Mouse (Mus musculus) liver, embryonic 15.5 days (tissue): ENCODE measurements around the gene Ppp5c. TPM values are rescaled to one million over a fixed set of nuclear protein-coding genes. Genes with fewer than 3 reads are reported as not detected.

Source experiments
- ATAC-seq: fragments of 200-750 bp; cut with Nextera tagmentation; 2 replicates; pipeline ENCODE4 v1.8.0; 2017; ENCODE audit warnings: moderate number of reproducible peaks, mild to moderate bottlenecking, moderate library complexity; ENCODE audit not compliant: insufficient read depth
- H3K27ac ChIP-seq: fragments of 300-500 bp; sonication (generic); replicated peaks from 2 replicates; pipeline ENCODE4 v1.5.1; 2015; ENCODE audit warnings: mild to moderate bottlenecking, inconsistent platforms
- H3K27me3 ChIP-seq: fragments of 300-500 bp; sonication (generic); 2 replicates; pipeline ENCODE4 v1.6.1; 2015; ENCODE audit warnings: mild to moderate bottlenecking, inconsistent platforms
- H3K36me3 ChIP-seq: fragments of 300-500 bp; sonication (generic); replicated peaks from 2 replicates; pipeline ENCODE4 v1.6.1; 2015; ENCODE audit warnings: moderate library complexity, mild to moderate bottlenecking, inconsistent platforms
- H3K4me1 ChIP-seq: fragments of 300-500 bp; sonication (generic); replicated peaks from 2 replicates; pipeline ENCODE4 v1.6.1; 2015; ENCODE audit warnings: inconsistent platforms
- H3K4me2 ChIP-seq: fragments of 300-500 bp; sonication (generic); 2 replicates; pipeline ENCODE4 v1.6.1; 2015; ENCODE audit warnings: moderate library complexity, mild to moderate bottlenecking, inconsistent platforms
- H3K4me3 ChIP-seq: fragments of 300-500 bp; sonication (generic); replicated peaks from 2 replicates; pipeline ENCODE4 v1.5.1; 2015; ENCODE audit warnings: mild to moderate bottlenecking, inconsistent platforms
- H3K9ac ChIP-seq: fragments of 300-500 bp; sonication (generic); 2 replicates; pipeline ENCODE4 v1.6.1; 2015; ENCODE audit warnings: moderate library complexity, mild to moderate bottlenecking, inconsistent platforms
- H3K9me3 ChIP-seq: fragments of 300-500 bp; sonication (generic); replicated peaks from 2 replicates; pipeline ENCODE4 v1.6.1; 2016; ENCODE audit warnings: inconsistent platforms
- WGBS: fragments of 180-500 bp; shearing (Covaris S2); methylation state at CpG from one replicate; pipeline ENCODE4 v1.1.7; 2015; ENCODE audit warnings: mixed read lengths; ENCODE audit not compliant: insufficient replicate concordance; 5-methylcytosine and 5-hydroxymethylcytosine counted together
- polyA plus RNA-seq: library from polyadenylated mRNA; unstranded; fragments of >200 nt; fragmentation: Nextera tagmentation; extraction: Ambion mirVana; gene quantifications from 2 replicates; pipeline ENCODE4 v1.2.1, GENCODE M21; 2015

Ppp5c gene
- polyA plus RNA-seq, 1 experiment from 2014 or later: 43.2 TPM

DNA sequence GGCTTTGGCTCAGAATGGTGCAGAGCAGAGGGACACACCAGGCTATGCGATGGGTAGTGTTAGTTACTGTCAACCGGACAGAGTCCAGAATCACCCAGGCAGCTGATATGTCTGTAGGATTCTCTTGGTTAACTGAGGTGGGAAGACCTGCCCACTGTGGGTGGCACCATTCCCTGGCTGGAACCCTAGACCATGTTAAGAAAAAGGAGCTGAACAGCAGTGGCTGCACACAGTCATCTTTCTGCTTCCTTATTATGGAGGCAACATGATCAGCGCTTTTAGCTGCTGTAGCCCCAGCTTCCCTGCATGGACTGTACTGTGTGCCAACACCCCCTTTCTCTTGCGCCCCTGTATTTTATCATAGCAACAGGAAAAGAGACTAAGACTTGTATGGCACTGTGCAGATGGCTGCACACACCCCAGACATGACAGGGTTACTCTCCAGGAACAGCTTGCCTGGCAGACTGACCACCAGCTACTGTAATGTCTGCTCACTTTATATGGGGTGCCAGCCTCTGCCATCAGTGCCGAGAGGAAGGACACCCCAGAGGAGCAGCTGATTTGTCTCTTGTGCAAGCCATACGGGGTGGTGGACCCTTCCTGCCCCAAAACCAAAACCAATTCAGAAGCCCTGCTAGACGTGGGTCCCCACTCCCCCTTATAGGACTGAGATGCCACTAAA lies 15.7 kb downstream of the Ppp5c start:
- 76% methylated on average over 7 of the region's 7 CpGs for WGBS
- no peaks in the 10 kb centered on the region for H3K9me3 ChIP-seq

DNA sequence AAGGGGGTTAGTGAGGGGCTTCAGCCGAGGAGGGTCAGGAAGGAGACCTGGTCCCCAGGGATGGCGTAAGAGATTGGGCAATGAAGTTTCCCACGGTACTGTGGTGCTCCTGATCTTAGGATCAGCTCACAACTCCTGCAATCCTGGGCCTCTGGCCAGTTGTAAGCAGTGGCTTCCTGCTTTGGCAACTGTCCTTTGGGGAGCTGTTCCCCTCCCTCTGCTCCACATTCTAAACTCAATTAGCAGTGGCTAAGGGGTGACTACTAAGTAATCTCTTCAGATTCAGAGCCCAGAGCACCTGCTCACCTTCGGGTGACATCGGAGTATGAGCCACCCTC lies 17.7 kb downstream of the Ppp5c start:
- ATAC-seq: no peak
- H3K4me3 ChIP-seq: no peak overlapping the region
- H3K36me3 ChIP-seq: peaks cover 98% of the 10 kb centered on the region
- no peaks in the 10 kb centered on the region for H3K27me3 ChIP-seq
- WGBS: 75% methylated on average over 5 of the region's 5 CpGs
- no peaks in the 10 kb centered on the region for H3K9me3 ChIP-seq
- peaks cover 4% of the 10 kb centered on the region; the same call in 1 of the 2 replicates for H3K4me1 ChIP-seq
- H3K4me2 ChIP-seq: no peak overlapping the region
- H3K9ac ChIP-seq: no peak overlapping the region
- no peak overlapping the region for H3K27ac ChIP-seq

More for the DNA sequence above, 15.7 kb downstream of the Ppp5c start:
- no peak overlapping the region for H3K9ac ChIP-seq
- no peak for ATAC-seq
- H3K27me3 ChIP-seq: no peaks in the 10 kb centered on the region
- peaks cover 5% of the 10 kb centered on the region for H3K4me1 ChIP-seq
- H3K27ac ChIP-seq: no peak overlapping the region
- peaks cover 98% of the 10 kb centered on the region for H3K36me3 ChIP-seq
- H3K4me2 ChIP-seq: no peak overlapping the region
- no peak overlapping the region for H3K4me3 ChIP-seq

- H3K36me3 ChIP-seq: peaks cover 98% of the 10 kb centered on the region
- no peak overlapping the region for H3K4me3 ChIP-seq
- no peak overlapping the region for H3K9ac ChIP-seq
- H3K4me2 ChIP-seq: no peak overlapping the region
- ATAC-seq: no peak
- no peaks in the 10 kb centered on the region for H3K27me3 ChIP-seq
- WGBS: 66% methylated on average over 16 of the region's 16 CpGs
- H3K9me3 ChIP-seq: no peaks in the 10 kb centered on the region
- no peak overlapping the region for H3K27ac ChIP-seq
- peaks cover 6% of the 10 kb centered on the region for H3K4me1 ChIP-seq
These were observed 18.3 kb downstream of the Ppp5c start for GRCm38 (mm10) chr7:17009326-17010009.

- H3K9me3 ChIP-seq: no peaks in the 10 kb centered on the region
- H3K36me3 ChIP-seq: peaks cover 83% of the 10 kb centered on the region
- H3K4me2 ChIP-seq: no peak overlapping the region
- no peak overlapping the region for H3K4me3 ChIP-seq
- ATAC-seq: no peak
- H3K27me3 ChIP-seq: no peaks in the 10 kb centered on the region
- no peak overlapping the region for H3K9ac ChIP-seq
- no peak overlapping the region for H3K27ac ChIP-seq
- 63% methylated on average over 4 of the region's 4 CpGs for WGBS
- H3K4me1 ChIP-seq: peaks cover 21% of the 10 kb centered on the region
These were observed 20.4 kb downstream of the Ppp5c start for GRCm38 (mm10) chr7:17007300-17007699.

DNA sequence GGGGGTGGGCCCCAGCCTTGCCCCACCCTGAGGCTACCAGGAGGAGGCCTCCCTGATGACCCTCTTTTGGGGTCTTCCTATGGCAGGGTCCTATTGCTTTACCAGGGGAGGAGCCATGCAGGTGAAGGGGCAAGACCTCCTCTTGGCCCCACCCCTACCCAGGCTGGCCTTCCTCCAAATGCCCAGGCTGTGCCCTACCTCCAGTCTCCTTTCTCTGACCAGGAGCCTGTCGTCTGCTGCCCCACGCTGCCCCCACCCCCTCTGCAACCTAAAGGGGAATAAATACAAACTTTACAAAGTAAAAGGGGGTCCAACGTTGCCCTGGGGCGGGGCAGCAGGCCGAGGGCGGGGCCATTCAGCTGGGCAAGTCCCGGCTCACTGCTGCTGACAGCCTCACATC lies 23.0 kb downstream of the Ppp5c start:
- Histone ChIP-seq H3K9me3 (no peaks in the 10 kb centered on the region), H3K4me1 (peaks cover 21% of the 10 kb centered on the region), H3K9ac (no peak overlapping the region), H3K27me3 (no peaks in the 10 kb centered on the region), H3K27ac (0 out of 2 replicates have a peak overlapping the region, but pooled peaks have one; percentile 34), H3K36me3 (peaks cover 57% of the 10 kb centered on the region), H3K4me2 (no peak overlapping the region), H3K4me3 (no peak overlapping the region)
- ATAC-seq: no peak
- 68% methylated on average over 7 of the region's 7 CpGs for WGBS

DNA sequence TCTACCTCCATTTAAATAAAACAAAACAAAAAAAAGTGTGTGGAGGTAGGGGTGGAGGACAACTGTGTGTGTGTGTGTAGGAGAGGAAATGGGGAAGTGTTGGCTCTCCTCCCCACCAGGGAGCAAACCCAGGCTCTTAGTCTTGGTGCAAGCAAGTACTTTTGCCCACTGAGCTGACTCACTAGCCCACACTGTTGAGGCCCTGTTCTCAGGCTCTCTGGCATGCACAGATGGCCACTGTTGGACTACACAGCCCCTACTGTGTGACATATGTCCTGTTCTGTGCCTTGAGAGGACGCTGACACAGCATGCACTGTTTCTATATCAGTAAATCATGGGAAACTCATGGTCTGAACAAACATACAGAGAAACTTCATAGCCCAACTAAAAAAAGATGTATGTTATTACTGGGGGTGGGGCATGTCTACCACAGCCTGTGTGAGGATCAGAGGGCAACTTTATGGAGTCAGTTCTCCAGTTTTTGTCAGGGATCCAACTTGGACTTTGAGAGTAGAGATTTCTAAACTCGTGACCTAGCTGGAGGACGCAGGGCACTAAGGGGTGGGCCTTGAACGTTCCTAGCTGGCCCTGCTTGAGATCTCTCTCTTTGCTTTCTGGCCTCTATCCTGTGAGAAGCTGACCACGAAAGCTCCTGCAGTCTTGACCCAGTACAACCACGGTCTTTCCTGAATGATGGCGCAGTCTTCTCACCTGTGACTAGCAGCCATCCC lies 24.3 kb downstream of the Ppp5c start:
- peak; percentile 26 for ATAC-seq
- Histone ChIP-seq H3K27me3 (no peaks in the 10 kb centered on the region), H3K27ac (peak overlapping the region; percentile 34), H3K9me3 (no peaks in the 10 kb centered on the region), H3K36me3 (peaks cover 45% of the 10 kb centered on the region), H3K9ac (no peak overlapping the region), H3K4me3 (no peak overlapping the region), H3K4me2 (no peak overlapping the region), H3K4me1 (peaks cover 34% of the 10 kb centered on the region)
- 59% methylated on average over 7 of the region's 7 CpGs for WGBS

DNA sequence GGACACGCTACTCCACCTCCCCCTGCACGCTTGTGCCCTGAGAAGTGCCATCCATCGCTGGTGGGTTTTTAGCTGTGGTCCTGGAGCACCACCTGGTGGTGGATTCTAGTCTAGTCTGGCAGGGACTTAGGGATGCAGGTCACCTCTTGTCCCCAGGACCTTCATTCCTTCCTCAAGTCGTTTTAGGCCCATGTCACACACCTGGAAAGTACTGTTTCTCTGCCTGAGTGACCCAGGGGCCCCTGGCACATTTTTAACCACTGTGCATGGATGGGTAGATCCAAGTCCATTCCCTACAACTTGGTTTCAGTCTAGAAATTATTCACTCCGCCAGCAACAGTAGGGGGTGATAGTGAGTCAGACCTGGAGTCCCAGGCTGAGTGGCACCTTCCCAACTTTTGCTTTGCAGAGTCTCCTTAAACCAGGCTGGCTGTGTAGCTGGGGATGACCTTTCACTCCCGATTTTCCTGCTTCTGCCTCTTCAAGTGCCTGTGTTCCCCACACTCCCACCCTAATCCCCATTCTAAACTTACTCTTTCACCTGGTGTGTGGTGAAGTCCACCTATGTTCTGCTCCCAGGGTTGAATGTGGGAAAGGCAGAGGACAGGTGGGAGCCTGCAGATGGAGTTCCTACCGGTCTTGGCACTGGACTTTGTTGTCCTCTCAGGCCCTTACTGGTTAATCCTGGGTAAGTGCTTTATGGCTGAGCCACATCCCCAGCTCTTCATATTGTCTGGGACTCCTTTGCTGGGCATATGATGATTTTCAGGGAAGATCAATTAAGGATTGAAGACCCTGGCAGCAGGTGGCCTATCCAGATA lies 25.1 kb downstream of the Ppp5c start:
- no peaks in the 10 kb centered on the region for H3K27me3 ChIP-seq
- no peak overlapping the region for H3K4me2 ChIP-seq
- no peak overlapping the region for H3K4me3 ChIP-seq
- H3K27ac ChIP-seq: peak overlapping the region; percentile 34
- no peak overlapping the region for H3K9ac ChIP-seq
- WGBS: 17% methylated on average over 7 of the region's 7 CpGs
- H3K4me1 ChIP-seq: peaks cover 41% of the 10 kb centered on the region
- 0 out of 2 replicates have a peak, but pooled peaks have one; percentile 22 for ATAC-seq
- no peaks in the 10 kb centered on the region for H3K9me3 ChIP-seq
- H3K36me3 ChIP-seq: peaks cover 37% of the 10 kb centered on the region

GRCm38 (mm10) chr7:16999650-17000049 lies 28.1 kb downstream of the Ppp5c start:
- Histone ChIP-seq H3K27ac (peak overlapping the region; percentile 65; the same call in 1 of the 2 replicates), H3K9ac (no peak overlapping the region), H3K4me2 (peak overlapping the region; percentile 54), H3K4me3 (no peak overlapping the region), H3K27me3 (peaks cover 10% of the 10 kb centered on the region), H3K36me3 (peaks cover 8% of the 10 kb centered on the region), H3K4me1 (peaks cover 54% of the 10 kb centered on the region), H3K9me3 (no peaks in the 10 kb centered on the region)
- ATAC-seq: peak; percentile 48
- WGBS: 15% methylated on average over 4 of the region's 4 CpGs

DNA sequence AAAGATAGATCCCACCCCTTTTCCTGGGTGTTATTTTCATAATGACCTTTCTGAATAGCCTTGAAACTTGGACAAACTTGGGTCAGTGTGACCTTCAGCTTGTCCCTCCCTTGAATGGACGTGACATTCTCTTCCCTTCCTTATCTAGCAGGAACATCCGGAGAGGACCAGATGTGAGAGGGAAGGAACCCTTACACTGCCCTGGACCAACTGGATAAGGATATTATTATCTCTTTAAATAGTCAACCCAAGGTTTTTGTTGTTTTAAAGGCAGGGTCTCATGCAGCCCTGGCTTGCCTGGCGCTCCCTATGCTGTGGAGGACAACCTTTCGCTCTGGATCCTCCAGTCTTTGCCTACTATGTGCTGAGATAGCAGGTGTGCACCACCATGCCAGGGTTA lies 28.5 kb downstream of the Ppp5c start:
- H3K4me2 ChIP-seq: peak overlapping the region; percentile 54
- WGBS: 24% methylated on average over 4 of the region's 4 CpGs
- H3K27me3 ChIP-seq: peaks cover 14% of the 10 kb centered on the region
- peak; percentile 62 for ATAC-seq
- H3K4me3 ChIP-seq: no peak overlapping the region
- H3K36me3 ChIP-seq: peaks cover 4% of the 10 kb centered on the region
- H3K9me3 ChIP-seq: no peaks in the 10 kb centered on the region
- peak overlapping the region; percentile 65; the same call in 1 of the 2 replicates for H3K27ac ChIP-seq
- peaks cover 54% of the 10 kb centered on the region for H3K4me1 ChIP-seq
- H3K9ac ChIP-seq: no peak overlapping the region

DNA sequence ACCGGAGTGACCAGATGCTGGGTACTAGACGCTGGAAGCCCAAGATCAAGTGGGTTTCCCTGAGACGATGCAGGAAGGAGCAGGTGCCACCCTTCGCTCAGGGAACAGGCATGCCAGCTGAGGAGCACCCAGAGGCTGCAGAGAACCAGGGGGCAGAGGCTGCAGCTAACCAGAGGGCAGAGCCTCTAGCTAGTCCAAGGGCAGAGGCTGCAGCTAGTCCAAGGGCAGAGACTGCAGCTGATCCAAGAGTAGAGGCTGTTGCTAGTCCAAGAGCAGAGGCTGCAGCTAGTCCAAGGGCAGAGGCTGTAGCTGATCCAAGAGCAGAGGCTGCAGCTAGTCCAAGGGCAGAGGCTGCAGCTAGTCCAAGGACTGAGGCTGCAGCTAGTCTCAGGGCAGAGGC lies 32.4 kb downstream of the Ppp5c start:
- peak overlapping the region; percentile 56 for H3K4me3 ChIP-seq
- peaks cover 23% of the 10 kb centered on the region for H3K27me3 ChIP-seq
- no peaks in the 10 kb centered on the region for H3K36me3 ChIP-seq
- H3K27ac ChIP-seq: no peak overlapping the region
- H3K9ac ChIP-seq: no peak overlapping the region
- no peaks in the 10 kb centered on the region for H3K9me3 ChIP-seq
- no peak for ATAC-seq
- WGBS: 78% methylated on average over 4 of the region's 4 CpGs
- peaks cover 61% of the 10 kb centered on the region for H3K4me1 ChIP-seq
- H3K4me2 ChIP-seq: peak overlapping the region; percentile 64
